Mouse (Mus musculus): ENCODE measurements at regions not wholly inside any gene's neighbourhood (a gene's known extent, or its start where the extent isn't known, plus 50 kb on each side); places are given as distances from the start of the nearest gene placed in this dataset.

- no peak for DNase-seq (ENCODE audit: low spot score in 2 of 2)
These were observed 57.6 kb upstream of the Apob start for GRCm38 (mm10) chr12:7919709-7920324.

- DNase-seq (ENCODE audit: low spot score in 2 of 2) = no peak
These were observed 56.6 kb upstream of the Apob start for GRCm38 (mm10) chr12:7920888-7921287.

Data from frontal cortex, postnatal 10 days (tissue).